Mouse (Mus musculus) small intestine, adult 2 months (tissue): ENCODE measurements at regions not wholly inside any gene's neighbourhood (a gene's known extent, or its start where the extent isn't known, plus 50 kb on each side); places are given as distances from the start of the nearest gene placed in this dataset.

ENCODE experiments used
- CTCF ChIP-seq: fragments of 200-500 bp; IDR thresholded peaks from 2 replicates; pipeline ENCODE4 v1.5.1; 2012; ENCODE audit warnings: low read depth, mild to moderate bottlenecking, control low read depth, inconsistent platforms, low read length, moderate library complexity, mixed read lengths; ENCODE audit not compliant: insufficient replicate concordance, insufficient read length; ENCODE audit errors: extremely low read depth
- POLR2A ChIP-seq: fragments of 200-500 bp; IDR thresholded peaks from 2 replicates; pipeline ENCODE4 v1.6.1; 2012; ENCODE audit warnings: low read depth, mild to moderate bottlenecking, control low read depth, inconsistent platforms, low read length, moderate library complexity

DNA sequence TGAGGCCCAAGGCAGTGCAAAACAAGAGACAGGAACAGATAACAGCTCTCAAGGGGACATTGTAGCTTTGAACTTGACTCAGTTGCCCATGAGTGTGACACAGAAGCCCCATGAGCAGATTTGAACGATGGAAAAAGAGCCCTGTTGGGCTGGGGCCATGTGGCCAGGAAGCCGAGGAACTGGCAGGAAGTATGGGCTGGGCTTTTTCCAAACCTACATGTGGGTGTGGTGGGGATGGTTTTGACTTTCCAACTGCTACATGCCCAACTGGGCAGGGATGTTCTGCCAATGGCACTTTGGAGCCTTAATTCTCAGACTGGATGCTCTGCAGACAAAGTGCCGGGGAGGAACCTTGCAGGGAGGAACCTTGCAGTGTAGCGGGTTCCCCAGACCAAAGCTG lies 211.7 kb upstream of the Lrfn2 start:
- TF ChIP-seq CTCF (no peak), POLR2A (no peak)
